Mouse (Mus musculus) midbrain, embryonic 14.5 days (tissue): Measurements from ENCODE around the gene Idh3a. TPM values are rescaled to one million over a fixed set of nuclear protein-coding genes. Genes with fewer than 3 reads are reported as not detected.

Experiments used
- ATAC-seq: fragments of 200-750 bp; cut with Nextera tagmentation; 2 replicates; pipeline ENCODE4 v1.8.0; 2017; ENCODE audit warnings: moderate number of reproducible peaks, moderate library complexity; ENCODE audit not compliant: low FRiP score, low TSS enrichment
- DNase-seq: peaks from one replicate; pipeline ENCODE4 v3.0.0-alpha.2; 2015
- H3K27ac ChIP-seq: fragments of 300-500 bp; sonication (generic); replicated peaks from 2 replicates; pipeline ENCODE4 v1.5.1; 2014; ENCODE audit warnings: mild to moderate bottlenecking, low read depth, low read length, moderate library complexity
- H3K27me3 ChIP-seq: fragments of 300-500 bp; sonication (generic); 2 replicates; pipeline ENCODE4 v1.6.1; 2014; ENCODE audit warnings: low read length, control low read depth, mixed read lengths; ENCODE audit not compliant: control insufficient read depth, insufficient read depth
- H3K36me3 ChIP-seq: fragments of 300-500 bp; sonication (generic); 2 replicates; pipeline ENCODE4 v1.6.1; 2014; ENCODE audit warnings: low read length, control low read depth; ENCODE audit not compliant: control insufficient read depth, insufficient read depth
- H3K4me1 ChIP-seq: fragments of 300-500 bp; sonication (generic); 2 replicates; pipeline ENCODE4 v1.6.1; 2014; ENCODE audit warnings: mild to moderate bottlenecking, antibody characterized with exemption, low read length, control low read depth; ENCODE audit not compliant: control insufficient read depth, insufficient read depth
- H3K4me2 ChIP-seq: fragments of 300-500 bp; sonication (generic); 2 replicates; pipeline ENCODE4 v1.6.1; 2014; ENCODE audit warnings: mild to moderate bottlenecking, low read length, moderate library complexity
- H3K4me3 ChIP-seq: fragments of 300-500 bp; sonication (generic); replicated peaks from 2 replicates; pipeline ENCODE4 v1.5.1; 2014; ENCODE audit warnings: low read depth, low read length
- H3K9ac ChIP-seq: fragments of 300-500 bp; sonication (generic); replicated peaks from 2 replicates; pipeline ENCODE4 v1.6.1; 2014; ENCODE audit warnings: mild to moderate bottlenecking, low read length, moderate library complexity
- H3K9me3 ChIP-seq: fragments of 300-500 bp; sonication (generic); 2 replicates; pipeline ENCODE4 v1.6.1; 2016; ENCODE audit warnings: low read length, control low read depth, mixed read lengths; ENCODE audit not compliant: control insufficient read depth
- WGBS: fragments of 180-500 bp; shearing (Covaris S2); extraction: QIAGEN DNeasy Blood & Tissue Kit; methylation state at CpG from one replicate; pipeline ENCODE4 v1.1.7; 2014; 5-methylcytosine and 5-hydroxymethylcytosine counted together
- polyA plus RNA-seq: library from polyadenylated mRNA; unstranded; fragments of >200 nt; fragmentation: Nextera tagmentation; extraction: Ambion mirVana; gene quantifications from 2 replicates; pipeline ENCODE4 v1.2.1, GENCODE M21; 2014

Idh3a gene
- polyA plus RNA-seq, 1 experiment from 2014 or later: 150 TPM

DNA sequence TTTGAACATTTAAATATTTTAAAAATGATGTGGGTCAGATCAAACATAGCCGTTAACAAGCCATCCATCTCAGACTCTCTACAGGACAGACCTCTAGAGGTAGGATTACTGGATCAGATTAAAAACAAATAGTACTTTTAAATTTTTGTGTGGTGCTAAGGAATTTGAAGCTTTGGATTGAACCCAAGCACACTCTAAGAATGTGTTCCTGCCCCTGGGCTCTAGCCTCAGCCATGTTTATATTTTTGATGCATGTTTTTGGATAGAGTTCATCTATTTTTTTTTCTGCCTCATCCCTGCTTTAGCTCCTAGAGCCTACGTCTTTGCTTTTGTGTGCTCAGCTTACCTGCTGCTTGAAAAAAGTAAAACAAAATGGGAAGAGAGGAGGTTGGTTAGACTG, 47.3 kb downstream of the Idh3a start:
- H3K4me3 ChIP-seq: no peak overlapping the region
- no peaks in the 10 kb centered on the region for H3K9me3 ChIP-seq
- no peak overlapping the region for H3K9ac ChIP-seq
- no peak overlapping the region for H3K4me2 ChIP-seq
- no peaks in the 10 kb centered on the region for H3K27me3 ChIP-seq
- H3K27ac ChIP-seq: no peak overlapping the region
- DNase-seq: no peak
- no peaks in the 10 kb centered on the region for H3K4me1 ChIP-seq
- 93% methylated on average over 2 of the region's 2 CpGs for WGBS
- no peaks in the 10 kb centered on the region for H3K36me3 ChIP-seq
- ATAC-seq: no peak

DNA sequence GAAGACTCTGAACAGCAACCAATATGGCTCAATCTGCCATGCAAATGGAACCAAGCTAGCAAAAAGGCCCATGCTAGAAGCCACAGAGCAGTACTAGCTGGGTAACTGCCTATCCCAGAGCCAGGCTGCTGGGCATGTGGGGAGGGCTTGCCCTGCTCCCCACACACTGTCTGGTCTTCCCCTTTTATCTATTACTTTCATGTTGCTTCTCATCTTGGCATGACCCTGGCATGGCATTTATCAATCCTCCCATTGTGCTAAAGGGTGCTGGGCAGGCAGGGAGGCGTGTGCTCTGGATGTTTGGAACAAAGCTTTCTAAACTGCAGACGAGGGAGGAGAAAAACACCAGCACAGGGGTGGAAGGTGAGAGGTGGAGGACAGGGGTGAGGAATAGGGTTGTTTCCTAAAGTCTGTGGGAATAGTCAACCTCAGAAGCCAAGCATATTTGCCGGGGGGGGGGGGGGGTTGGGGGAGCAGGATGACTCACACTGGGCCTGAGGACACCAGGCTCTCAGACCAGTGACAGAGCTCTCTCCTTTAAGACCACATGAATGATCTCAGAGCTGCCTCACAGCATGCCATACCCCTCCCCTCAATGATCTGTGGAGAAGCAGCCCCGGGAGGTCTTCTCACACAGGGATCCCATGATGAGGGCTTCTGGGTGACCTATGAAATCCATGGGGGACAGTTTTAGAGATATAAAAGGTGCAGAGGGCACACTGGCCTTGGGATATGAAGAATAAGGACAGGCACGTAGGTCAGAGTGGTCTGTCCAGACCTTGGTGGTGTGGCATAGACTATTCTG, 51.6 kb downstream of the Idh3a start:
- DNase-seq: no peak
- no peak for ATAC-seq
- no peaks in the 10 kb centered on the region for H3K9me3 ChIP-seq
- WGBS: 64% methylated on average over 5 of the region's 5 CpGs
- no peak overlapping the region for H3K4me2 ChIP-seq
- H3K9ac ChIP-seq: no peak overlapping the region
- no peaks in the 10 kb centered on the region for H3K36me3 ChIP-seq
- no peaks in the 10 kb centered on the region for H3K27me3 ChIP-seq
- no peaks in the 10 kb centered on the region for H3K4me1 ChIP-seq
- no peak overlapping the region for H3K27ac ChIP-seq
- H3K4me3 ChIP-seq: no peak overlapping the region

DNA sequence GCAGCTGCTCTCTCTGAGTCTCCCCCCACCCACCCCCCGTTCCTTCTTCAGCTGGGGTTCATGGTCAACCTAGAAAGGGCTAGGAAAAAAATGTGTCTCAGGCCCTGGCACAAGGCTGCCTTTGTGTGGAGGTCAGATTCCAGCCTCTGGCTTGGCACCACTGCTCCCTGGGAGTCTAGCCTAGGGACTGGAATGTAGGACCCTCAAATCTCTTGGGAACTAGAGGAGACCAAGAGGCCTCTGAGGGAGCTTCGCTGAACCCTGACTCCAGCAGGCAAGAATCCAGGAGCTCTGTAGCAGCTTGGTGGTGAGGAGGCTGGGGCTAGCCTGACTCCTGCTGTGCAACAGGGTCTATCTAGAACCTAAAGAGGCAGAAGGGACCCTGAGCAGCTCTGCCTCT, 53.1 kb downstream of the Idh3a start:
- no peak for DNase-seq
- ATAC-seq: no peak
- 75% methylated on average over 2 of the region's 2 CpGs for WGBS
- Histone ChIP-seq H3K27ac (no peak overlapping the region), H3K4me1 (no peaks in the 10 kb centered on the region), H3K9me3 (no peaks in the 10 kb centered on the region), H3K4me2 (no peak overlapping the region), H3K9ac (no peak overlapping the region), H3K27me3 (no peaks in the 10 kb centered on the region), H3K36me3 (no peaks in the 10 kb centered on the region), H3K4me3 (no peak overlapping the region)

DNA sequence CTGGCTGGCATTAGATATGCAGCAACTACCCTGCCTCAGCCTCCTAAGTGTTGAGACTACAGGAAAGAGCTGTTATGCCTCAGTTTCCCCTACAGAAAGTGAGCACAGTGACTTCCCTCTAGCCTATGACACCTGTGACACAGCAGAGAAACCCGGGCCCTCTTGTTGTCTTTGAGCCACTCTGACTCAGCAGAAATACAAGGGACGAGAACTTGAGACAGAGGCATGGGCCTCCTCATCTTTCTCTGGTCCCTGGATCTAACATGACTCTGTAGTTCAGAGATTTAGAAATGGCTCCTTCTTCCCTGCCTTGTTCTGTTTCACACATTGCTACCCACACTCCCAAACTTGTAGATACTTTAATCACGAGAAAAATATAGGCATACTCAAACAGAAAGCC, 55.4 kb downstream of the Idh3a start:
- Histone ChIP-seq H3K4me1 (no peaks in the 10 kb centered on the region), H3K27ac (no peak overlapping the region), H3K9me3 (no peaks in the 10 kb centered on the region), H3K4me2 (no peak overlapping the region), H3K4me3 (no peak overlapping the region), H3K36me3 (no peaks in the 10 kb centered on the region), H3K9ac (no peak overlapping the region), H3K27me3 (no peaks in the 10 kb centered on the region)
- WGBS: 81% methylated on average over 3 of the region's 3 CpGs
- ATAC-seq (no peak), DNase-seq (no peak)

DNA sequence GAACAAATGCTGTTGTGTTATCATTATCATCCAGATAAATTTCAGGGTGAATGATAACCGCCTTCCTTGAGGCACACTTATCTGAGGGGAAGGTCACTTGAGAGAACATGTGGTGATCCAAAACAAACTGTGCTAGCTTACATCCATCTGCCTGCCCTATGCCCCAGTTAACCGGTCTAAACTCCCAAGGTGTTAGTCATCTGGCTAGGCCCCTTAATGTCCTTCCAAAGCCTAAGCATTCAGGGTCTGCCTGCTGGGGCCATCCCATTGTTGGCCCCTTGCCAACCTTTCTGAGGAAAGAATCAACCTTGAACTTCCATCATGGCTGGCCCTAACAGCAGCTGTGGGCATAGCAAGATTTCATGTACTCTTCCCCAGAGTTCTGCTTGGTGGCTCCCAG, 56.0 kb downstream of the Idh3a start:
- Histone ChIP-seq H3K4me3 (no peak overlapping the region), H3K4me1 (no peaks in the 10 kb centered on the region), H3K27ac (no peak overlapping the region), H3K4me2 (no peak overlapping the region), H3K9ac (no peak overlapping the region), H3K9me3 (no peaks in the 10 kb centered on the region), H3K36me3 (no peaks in the 10 kb centered on the region), H3K27me3 (no peaks in the 10 kb centered on the region)
- 89% methylated on average over 2 of the region's 2 CpGs for WGBS
- ATAC-seq (no peak), DNase-seq (no peak)

DNA sequence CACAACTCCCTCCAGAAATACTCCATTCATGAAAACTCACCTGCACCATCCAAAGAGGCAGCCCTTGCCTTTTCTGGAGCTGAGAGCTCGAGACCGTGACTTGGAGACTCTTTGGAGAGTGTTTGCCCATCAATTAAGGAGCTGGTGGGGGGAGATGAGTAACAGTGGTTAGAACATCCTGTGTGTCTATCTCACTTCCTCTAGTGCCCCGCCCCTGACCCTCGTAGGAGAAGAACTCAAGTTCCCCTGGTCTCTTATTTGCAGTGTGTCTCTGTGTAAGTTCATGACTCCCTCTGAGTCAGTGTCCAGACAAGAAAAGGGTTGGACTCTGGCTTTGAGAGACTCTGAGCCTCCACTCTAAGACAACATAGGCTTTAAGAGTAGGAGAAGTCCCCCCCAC, 56.4 kb downstream of the Idh3a start:
- Histone ChIP-seq H3K4me1 (no peaks in the 10 kb centered on the region), H3K9ac (no peak overlapping the region), H3K36me3 (no peaks in the 10 kb centered on the region), H3K27ac (no peak overlapping the region), H3K9me3 (no peaks in the 10 kb centered on the region), H3K4me3 (no peak overlapping the region), H3K4me2 (no peak overlapping the region), H3K27me3 (no peaks in the 10 kb centered on the region)
- WGBS: 90% methylated on average over 4 of the region's 4 CpGs
- DNase-seq (no peak), ATAC-seq (no peak)

DNA sequence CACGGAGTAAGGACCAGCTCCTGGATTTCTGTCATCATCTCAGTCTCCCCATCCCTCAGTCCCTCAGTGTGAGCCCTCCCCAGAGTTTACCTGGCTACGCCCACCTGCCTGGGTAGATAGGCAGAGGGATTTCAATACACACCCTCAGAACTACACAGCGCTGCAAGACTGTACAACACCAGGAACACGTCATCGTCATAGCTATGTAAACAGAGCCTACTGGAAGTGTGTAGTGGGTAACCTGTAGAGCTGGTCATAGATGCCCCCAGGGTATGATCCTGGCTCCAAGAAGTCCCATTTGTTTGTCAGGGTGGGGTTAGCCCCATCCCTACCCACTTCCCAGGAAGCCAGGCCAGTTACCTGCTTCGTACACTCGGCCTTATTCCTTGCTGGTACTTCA, 57.0 kb downstream of the Idh3a start:
- DNase-seq (no peak), ATAC-seq (no peak)
- no peak overlapping the region for H3K4me2 ChIP-seq
- no peaks in the 10 kb centered on the region for H3K36me3 ChIP-seq
- no peak overlapping the region for H3K9ac ChIP-seq
- H3K27me3 ChIP-seq: no peaks in the 10 kb centered on the region
- WGBS: 96% methylated on average over 7 of the region's 7 CpGs
- no peak overlapping the region for H3K27ac ChIP-seq
- H3K9me3 ChIP-seq: no peaks in the 10 kb centered on the region
- H3K4me1 ChIP-seq: no peaks in the 10 kb centered on the region
- no peak overlapping the region for H3K4me3 ChIP-seq

DNA sequence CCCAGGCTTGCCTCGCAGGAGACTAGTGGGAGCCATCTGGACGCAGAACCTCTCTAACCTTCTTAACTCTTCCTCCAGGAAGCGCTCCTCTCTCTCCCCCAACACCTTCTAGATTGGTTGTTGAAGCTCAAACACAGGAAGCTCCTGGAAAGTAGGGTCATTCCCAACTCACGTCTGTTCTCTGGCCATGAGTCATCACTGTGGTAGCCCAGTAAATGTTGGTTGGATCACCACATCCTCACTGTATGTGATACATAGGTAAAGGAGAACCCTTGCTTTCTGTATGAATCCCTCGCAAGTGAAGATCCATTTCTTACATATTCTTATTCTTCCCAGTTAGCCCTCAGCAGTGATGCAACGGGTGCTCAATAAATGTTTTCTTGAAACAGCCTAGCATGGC, 59.4 kb downstream of the Idh3a start:
- Histone ChIP-seq H3K9ac (no peak overlapping the region), H3K36me3 (no peaks in the 10 kb centered on the region), H3K27me3 (no peaks in the 10 kb centered on the region), H3K4me3 (no peak overlapping the region), H3K4me1 (no peaks in the 10 kb centered on the region), H3K9me3 (no peaks in the 10 kb centered on the region), H3K27ac (no peak overlapping the region), H3K4me2 (no peak overlapping the region)
- ATAC-seq: no peak
- 87% methylated on average over 6 of the region's 6 CpGs for WGBS
- DNase-seq: no peak

DNA sequence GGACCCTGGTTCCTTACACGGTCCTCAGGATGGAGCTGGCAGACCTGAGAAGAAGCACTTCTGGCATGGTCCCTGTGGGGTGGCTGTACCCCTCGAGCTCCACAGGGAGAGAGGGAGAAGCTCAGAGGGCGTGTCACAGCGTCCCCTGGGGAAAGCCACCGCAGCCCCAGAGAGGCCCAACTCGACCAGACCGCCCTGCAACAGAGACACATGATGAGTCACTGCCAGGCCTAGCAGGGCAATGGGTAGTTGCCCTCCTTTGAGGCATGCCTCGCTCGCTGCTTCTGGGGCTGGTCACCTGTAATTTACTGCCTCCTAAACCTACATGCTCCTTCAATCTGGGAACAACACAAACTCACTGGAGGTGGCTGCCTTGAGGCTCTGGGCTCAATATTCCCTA, 60.1 kb downstream of the Idh3a start:
- DNase-seq: no peak
- WGBS: 83% methylated on average over 9 of the region's 9 CpGs
- Histone ChIP-seq H3K4me3 (no peak overlapping the region), H3K9me3 (no peaks in the 10 kb centered on the region), H3K36me3 (no peaks in the 10 kb centered on the region), H3K4me1 (no peaks in the 10 kb centered on the region), H3K9ac (no peak overlapping the region), H3K4me2 (no peak overlapping the region), H3K27ac (no peak overlapping the region), H3K27me3 (no peaks in the 10 kb centered on the region)
- ATAC-seq: no peak
